Mouse (Mus musculus) retina, postnatal 7 days (tissue): Measurements from ENCODE around the gene Stil.

Source experiments
- DNase-seq: peaks from one replicate; pipeline ENCODE4 v3.0.0-alpha.2; 2012; ENCODE audit warnings: low read depth, low spot score

Stil gene

DNA sequence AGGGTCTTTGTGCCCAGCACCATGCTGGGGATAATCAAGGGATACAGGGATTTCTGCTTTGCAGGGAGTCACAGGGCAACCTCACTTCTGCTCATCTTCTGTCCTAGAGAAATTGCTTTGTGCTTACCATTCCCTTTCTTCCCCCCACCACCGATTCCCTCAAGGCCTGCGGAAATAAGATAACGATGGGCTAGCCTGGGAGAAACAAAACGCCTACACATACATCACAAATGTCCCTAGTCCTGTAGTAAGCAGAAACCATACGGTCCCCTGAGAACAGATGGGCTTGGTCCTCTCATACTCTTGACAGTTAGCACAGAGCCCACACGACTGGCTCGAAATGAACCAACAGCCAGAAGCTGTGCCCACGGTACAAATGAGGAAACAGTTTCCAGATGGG lies 48.2 kb downstream of the Stil start:
- no peak for DNase-seq

DNA sequence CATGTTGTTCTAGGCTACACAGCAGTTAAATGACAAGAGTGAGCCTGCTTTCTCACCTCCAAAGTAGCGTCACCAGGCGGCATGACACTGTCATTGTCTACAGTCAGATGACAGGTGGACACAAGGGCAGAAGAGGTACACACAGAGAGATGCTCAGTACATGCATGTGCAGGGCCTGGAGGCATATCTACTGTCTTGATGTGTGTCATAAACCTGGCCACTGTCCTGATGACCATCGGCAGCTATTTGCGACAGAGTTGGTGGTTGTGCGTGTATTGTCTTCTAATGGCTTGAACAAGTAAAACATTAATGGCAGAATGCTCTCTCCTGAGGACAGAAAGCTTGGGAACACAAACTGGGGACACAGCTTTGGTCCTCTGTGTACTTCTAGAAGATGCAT lies 51.3 kb downstream of the Stil start:
- no peak for DNase-seq

DNA sequence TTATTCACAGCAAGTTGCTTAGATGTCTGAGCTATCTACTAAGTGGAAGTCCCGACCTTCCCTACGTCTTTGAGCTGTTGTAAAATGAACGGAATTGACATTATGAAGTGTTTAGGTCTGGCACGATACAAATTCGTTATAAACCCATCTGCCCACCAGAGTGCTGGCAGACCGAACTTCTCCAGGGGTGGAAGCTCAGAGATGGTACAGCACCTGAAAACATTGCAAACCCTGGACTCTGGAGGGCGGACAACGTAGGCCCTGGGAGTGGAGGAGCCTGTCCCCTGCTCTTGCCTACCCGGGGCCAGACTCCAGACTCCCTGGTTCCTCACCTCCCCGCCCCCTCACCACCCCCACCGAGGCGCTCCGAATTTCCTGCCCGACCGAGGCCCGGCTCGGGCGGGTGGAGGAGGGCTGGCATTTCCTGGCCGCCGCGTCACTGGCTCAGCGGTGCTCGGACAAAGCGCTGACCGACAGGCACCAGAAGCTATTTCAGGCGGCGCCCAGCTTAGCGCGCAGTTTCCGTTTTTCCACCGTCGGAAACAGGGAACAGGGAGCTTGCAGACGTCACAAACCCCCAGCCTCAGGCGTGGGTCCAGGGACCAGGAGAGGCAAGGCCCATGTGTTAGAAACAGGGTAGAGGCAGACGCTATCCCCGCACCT lies 52.5 kb downstream of the Stil start:
- DNase-seq: no peak

DNA sequence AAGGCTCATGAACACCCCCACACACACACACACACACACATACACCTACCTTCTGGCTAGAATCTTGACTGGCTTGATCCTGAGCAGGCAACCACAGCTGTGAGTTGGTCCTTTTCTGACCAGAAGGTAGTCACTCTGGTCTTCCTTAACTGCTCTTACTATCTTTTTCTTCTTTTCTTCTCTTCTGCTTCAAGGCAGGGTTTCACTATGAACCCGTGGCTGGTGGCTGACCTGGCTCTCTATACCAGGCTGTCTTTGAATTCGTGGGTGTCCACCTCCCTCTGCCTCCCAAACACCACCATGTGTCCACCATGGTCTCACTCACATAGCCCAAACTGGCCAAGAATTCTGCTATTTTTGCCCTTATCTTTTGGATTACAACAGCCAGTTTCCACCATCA lies 55.1 kb downstream of the Stil start:
- no peak for DNase-seq

DNA sequence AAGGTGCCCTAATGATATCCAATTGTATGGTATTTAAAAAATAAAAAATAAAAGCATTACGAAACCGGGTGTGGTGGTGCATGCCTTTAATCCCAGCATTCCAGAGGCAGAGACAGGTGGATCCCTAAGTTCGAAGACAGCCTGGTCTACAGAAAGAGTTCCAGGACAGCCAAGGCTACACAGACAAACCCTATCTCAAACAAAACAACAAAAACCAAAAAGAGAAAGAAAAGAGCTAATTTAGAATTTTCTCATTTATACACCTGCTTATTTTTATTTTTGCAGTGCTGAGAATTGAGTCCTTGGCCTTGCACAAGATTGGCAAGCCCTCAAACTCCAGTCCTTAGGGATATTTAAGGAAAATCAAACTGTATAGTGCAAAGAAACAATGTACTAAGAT lies 55.7 kb downstream of the Stil start:
- DNase-seq: no peak

DNA sequence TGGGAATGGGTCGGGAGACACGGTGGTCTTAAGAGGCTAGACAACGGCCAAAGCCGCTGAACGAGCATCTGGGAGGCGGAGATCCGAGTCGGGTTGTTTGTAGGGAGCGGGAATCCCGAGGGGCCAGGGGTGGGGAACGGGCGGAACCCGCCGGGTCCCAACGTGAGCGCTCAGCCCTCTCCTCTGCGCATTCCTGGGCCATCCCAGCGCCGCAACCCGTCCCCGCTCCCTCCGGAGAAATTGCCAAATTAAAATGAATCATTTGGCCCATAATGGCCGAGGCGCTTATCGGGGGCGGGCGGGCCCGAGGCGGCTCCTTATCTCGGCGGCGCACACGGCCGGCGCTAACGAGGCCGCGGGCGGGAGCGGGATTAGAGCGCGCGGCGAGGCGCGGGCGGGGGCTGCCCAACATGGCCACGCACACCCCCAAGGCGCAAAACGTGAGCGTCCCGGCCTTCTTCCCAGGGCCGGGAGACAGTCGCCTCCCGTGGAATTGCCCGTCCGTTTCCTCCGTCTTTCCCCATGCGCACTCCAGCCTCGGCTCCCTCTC lies 56.5 kb downstream of the Stil start, which contains the start of gene Tal1:
Gene Tal1 (plus strand): TSS at position 56 of the 550 bp plus-strand sequence.
- no peak for DNase-seq

DNA sequence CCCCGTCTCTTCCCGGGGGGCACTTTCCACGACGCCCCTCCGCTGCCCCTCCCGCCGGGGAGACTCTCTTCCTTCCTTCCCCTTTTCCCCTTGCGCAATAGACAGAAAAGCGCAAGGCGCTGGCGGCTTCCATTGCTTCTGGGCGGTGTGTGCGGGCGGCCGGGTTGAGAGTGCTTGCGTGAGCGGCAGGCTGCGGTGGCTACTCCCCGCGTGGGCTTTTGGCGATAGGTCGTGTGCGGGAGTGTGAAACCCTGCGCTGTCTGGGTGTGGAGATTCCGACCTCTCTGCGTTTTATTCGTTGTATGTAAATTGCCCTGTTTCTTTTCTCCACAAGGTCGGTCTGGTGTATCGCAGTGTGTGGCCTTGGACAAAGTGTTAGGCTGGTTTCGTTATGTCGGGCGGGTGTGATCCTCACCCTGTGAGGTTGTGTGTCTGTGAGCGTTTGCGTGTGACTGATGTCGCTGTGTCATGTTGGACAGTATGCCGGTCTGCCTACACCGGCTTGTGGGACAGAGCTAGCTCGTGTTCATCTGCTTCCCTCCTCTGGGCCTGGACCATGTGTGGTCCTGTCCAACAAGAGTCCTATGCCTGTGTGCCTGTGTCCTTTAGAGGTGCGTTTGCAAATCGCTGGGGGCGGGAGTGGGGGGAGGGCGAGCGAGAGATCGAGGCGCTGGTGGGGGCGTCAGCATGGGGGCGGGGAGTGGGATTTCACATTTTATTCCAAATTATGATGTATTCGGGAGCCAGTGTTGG lies 57.1 kb downstream of the Stil start:
- no peak for DNase-seq

DNA sequence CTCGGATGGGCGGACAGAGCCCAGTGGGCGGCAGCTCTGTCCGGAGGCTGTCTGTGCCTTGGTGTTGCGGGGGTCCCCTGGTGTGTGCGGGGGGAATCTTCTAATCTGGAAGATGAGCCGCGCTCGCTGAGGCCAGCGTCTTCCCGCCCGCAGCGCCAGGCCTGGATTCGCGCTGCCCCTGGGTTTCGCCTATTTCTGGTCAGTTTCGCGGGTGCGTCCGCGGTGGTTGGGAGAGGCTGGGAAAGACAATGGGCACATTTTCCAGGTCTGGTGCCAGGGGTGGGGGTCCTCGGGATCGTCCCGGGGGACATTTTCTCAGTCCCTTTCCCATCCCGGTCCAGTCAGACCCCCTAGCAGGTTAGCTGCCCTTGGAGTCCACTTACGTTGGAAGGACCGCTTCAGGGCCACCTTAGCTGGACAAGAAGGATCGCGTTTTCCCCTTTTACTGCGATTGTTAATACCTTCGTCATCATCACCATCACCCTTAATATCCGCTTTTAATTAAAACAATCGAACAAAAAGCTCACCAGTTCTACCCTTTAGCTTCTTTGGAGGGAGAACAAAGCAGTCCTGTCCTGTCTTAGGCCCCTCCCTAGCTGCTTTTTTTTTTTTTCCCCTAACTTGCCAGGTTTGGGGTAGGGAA lies 57.8 kb downstream of the Stil start:
- DNase-seq: no peak

DNA sequence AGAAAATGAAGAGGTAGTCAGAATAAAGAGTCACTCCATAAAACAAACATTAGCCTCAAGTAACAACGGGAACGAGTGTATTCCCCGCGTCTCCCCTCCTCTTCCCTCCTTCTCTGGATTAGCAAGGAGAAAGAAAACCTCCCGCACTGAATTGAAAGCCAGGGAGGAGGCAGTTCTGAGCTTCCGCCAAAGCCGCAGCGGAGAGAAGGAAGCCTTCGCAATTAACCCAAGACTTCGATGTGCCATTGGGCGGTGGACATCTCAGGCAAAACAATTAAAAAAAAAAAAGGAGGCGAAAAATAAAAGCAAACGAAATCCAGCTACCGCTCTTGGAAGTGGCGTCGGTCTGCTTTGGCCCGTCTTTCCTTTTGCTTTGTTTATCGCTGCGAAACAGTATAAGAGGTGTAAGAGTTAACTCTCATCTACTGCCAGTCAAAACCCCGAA lies 58.4 kb downstream of the Stil start:
- no peak for DNase-seq

DNA sequence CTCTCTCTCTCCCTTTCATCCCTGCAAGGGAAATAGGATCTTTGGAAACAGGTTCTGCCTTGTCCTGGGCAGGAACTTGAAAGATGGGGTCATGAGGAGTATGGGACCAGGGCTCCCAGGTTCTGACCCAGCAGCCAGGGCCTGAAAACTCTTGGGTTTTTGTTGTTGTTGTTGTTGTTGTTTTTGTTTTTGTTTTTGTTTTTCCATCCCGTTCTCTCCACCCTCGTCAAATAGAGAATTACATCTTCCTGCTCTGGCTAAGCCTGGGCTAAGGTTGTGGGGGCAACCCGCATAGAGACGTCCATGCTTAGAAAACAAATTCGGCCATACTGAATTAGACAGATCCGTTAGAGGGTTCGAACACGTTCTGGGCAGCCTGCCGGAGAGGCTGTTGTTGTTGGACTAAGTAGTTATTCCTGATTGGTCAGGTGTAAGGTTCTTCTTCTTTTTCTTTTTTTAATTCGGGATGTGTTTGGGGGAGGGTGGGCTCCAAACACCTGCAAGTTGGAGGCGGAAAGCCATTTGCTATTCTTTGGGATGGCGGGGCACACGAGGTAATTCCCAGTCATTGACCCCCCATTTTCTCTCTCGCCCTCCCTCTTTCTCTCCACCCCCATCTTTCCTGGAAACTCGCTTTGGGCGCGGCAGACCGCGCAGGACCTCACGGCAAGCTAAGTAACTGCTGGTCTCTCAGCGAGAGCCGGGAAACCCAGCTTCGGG lies 59.1 kb downstream of the Stil start:
- DNase-seq: no peak

DNA sequence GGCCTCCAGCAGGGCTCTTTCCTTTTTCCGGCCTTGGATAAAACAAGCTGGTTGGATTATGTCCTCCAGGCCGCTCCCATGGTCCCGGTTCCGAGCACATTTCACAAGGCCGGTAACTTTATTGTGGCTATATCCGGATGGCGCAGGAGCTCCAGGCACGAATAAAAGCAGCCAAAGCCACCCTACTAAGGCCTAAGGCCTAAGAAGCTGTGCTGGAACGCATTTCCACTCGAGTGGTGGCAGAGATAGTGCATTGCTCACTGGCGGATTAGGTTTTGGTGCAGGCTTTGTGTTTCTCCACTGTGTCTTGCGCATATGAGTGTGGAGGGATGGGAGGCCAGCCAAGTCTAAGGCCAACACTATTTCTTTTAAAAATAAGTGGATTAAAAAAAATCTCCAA lies 59.9 kb downstream of the Stil start:
- no peak for DNase-seq

DNA sequence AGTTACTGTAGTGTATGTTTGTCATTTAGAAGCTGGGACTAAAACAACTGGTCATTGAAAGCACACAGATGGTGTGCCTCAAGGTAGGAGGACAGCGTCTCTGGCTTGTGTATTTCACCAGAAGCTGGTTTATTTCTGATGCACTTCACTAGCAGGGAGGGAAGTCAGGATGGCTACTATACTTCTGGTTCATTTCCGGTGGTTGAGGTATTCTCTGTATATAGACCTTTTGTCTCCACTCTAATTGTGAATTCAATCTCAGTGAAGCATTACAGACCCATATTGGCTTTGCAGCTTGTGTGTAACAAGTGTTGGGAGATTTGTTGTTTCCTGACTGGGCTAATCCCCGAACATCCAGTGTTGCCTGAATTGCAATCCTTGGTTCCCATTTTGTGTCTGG lies 60.8 kb downstream of the Stil start:
- DNase-seq: no peak

DNA sequence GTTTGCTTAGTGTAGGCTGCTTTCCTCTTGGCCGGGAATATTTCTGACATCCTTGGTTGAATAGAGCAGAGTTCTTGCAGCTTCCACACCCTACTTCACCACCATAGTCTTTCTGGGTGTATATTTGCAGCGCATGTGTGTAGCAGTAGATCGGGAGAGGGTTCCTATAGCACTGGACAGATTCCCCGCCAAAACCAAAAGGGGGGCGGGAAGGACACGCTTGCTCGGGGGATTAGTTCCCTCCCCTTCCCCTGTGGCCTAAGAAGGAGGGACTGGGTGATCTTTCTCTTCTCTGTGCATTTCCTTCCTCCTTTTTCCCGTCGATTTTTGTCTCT lies 62.5 kb downstream of the Stil start:
- no peak for DNase-seq

DNA sequence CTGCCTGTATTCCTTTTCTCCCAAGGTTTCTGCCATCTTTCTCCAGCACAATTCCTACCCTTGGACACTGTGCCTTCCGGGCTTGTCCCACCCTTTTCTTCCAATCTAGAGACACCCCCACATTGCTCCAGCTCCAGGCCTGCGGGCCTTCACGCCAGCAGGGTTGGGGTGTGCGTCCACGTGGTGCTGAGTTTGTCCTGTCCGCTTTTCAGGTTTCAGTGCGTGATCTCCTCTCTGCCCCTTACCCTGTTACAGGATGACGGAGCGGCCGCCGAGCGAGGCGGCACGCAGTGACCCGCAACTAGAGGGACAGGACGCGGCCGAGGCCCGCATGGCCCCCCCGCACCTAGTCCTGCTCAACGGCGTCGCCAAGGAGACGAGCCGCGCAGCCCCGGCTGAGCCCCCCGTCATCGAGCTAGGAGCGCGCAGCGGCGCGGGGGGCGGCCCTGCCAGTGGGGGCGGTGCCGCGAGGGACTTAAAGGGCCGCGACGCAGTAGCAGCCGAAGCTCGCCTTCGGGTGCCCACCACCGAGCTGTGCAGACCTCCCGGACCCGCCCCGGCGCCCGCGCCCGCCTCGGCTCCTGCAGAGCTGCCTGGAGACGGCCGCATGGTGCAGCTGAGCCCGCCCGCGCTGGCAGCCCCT lies 63.0 kb downstream of the Stil start:
- no peak for DNase-seq

DNA sequence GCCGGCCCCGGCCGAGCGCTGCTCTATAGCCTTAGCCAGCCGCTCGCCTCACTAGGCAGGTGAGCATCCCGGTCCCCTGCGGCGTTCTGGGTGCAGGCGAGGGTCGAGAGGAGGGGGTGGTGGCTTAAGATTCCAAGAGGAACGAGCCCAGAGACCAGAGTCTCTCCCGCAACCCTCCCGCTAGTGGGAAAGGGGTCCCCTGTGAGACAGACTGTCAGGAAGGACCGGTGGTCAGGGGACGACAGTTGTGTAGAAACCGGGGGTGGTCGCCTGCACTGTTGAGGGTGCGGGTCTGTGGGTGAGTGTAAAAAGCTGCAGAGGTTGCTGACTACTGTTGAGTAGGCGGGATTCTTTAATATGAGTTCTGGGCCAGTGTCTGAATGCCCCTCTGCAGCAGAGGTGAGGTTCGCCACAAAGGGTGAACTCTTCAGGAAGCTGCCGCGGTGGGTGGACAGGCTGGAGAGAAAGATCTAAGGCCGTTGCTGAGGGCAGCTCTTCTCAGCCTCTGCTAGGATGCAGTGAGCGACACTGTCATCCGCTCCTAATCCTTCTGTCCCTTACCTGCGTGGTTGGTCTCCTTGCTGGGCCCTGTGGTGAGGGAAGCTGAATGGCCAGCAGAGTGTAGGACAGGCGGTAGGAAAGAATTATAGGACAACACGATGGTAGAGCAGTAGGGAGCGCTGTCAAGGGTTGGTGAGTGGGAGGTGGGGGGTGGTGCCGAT lies 63.7 kb downstream of the Stil start:
- DNase-seq: no peak

DNA sequence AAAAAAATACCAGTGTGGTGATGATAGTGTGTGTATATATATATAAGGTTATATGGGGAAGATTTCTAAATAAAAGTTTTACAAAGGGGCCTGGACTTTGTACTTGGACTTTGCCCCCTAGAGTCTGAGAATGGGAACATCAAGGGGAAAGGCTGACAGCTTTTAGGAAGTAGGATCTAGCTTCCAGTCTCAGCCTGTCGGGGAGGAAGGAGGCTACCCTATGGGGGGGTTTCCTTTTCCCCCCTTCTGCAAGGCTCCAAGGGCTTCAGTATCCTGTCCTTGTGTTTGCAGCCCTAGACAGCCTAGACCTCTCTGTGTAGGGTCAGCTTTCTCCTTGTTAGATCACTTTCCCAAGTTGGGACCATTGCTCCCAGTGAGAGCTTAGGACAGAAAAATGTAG lies 71.7 kb downstream of the Stil start:
- DNase-seq: no peak

DNA sequence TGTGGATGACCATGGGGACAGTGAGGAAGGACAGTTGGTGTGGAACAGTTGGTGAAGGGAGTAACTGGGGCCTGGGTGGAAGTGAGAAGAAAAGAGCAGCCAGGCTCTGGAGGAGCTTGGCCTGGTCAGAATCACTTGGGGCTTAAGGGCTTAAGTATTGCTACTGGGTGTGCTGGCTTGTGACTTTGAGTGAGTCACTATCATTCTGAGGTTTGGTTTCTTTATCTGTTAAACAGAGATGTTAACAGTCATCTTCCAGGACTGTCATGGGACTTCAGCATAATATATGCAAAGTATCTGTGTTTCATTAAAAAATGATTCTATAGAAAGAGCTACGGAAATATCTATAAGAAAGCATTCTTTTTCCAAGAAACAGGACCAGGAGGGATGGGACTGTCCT lies 74.8 kb downstream of the Stil start:
- no peak for DNase-seq

DNA sequence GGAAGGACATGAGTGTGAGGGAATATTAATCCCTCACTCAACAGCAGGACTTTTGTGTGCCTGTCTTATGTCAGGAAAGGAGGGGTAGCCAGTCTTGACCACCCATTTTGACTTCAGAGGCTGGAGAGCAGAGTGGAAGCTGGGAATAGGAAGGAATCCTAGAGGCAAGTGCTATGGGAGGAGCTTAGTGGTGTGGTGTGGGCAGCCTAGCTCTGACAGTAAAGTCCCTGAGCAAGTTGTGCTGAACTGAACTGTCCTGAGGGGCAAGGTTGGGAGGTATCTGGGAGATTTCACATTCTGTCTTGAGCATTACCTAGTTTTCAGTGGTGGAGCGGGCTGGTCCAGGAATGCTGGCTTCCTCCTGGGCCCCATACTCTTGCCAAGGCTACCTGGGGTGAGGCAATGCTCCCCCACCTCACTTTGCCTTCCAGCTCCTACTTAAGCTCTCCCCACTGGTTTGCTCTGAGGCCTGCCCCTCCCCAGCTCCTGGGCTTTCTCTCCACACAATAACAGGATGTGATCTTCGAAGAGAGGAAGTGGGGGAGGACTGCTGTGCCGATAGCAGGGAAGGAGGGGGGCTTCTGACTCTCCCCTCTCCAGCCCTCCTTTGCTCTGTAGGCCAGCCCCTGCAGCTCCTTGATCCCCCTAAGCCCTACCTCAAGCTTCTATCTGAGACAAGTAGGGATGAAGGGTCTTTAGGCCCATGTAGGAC lies 75.4 kb downstream of the Stil start:
- DNase-seq: no peak

DNA sequence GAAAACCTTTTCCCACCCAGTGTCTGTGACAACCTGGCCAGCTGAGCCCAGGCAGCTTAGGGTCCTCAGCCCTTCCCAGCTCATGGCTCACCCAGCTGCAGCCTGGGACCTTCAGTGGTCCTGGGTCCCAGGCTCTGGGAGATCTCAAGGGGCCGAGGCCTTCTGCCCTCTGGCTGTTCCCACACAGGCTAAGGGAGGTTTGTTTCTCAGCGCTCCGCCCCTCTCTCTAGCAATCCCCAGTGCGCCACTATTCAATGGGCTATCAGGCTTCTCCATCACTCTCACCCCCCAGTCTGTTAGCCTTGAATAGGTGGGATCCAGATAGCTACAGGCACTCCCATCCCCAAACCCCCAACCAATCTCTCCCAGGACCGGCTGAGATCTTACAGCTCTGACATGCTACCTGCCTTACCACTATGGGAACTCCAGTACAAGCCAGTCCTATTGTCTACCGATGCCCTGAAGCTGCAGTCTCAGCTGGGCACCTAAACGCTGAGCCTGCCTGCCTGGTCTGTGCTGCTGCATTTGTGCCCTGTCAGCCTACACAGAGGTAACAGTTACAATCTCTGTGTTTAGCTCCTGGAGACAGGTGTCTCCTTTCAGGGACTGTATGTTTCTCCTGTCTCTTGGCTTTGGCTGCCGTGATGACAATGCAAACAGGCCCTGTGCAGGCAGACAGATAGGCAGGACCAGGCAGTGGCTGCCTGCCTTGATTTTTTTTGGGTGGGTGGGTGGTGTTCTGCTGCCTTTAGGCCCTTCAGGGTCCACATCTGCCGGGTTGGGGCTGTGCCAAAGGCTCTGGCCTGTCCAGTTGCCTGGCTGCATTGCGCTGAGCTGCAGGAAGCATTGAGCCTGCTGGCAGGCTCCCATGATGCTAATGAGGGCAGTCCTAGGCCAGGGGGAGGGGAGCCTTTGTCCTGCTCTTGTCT lies 79.2 kb downstream of the Stil start:
- no peak for DNase-seq
